Comparison of ENCODE assay signal across 22 mouse cellular contexts in the genomic region with DNA sequence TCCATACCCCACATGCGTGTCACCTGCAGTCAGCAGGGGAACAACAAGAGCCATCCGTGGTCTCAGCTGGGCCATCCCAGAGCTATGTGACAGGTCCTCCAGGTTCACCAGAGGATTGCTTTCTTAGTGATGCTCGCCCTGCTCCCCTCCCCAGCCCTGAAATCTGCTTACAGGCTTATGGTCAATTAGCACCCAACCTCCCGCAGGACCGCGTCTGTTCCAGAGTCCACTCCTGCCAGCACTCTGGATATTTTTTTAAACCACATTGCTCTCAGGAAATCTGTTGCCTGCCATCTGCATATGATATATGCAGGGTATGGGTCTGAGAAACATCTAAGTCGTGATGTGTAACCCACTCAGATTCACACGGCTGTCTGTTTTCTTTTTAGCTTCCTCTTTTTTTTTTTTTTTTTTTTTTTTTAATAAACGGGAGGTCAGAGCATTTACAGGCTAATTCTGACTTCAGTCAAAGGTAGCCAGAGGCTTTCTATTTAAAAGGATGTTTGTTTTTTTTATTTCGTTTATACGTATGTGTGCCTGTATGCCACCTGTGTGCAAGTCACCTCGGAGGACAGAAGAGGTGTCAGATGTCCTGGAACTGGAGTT. TPM values are rescaled to one million over a fixed set of nuclear protein-coding genes. Genes with fewer than 3 reads are reported as not detected.
DNase-seq lines count a peak whose midpoint lies in the region; ATAC-seq and TF ChIP-seq lines count a peak whose summit lies in the region.
"Had no signal": no experiment of that assay in that cellular context is flagged by ENCODE, and none has a peak within 500 bp of the region (broad histone marks: within the 10 kb centered on the region; RNA-seq: fewer than 3 reads in every experiment).

No protein-coding gene starts in this region.

- no peak overlapping the region for H3K4me3 ChIP-seq in midbrain, postnatal 0 days (ENCODE audit: low read depth, low read length)
- no peak overlapping the region for H3K4me3 ChIP-seq in midbrain, embryonic 16.5 days (ENCODE audit: low read depth, low read length)
- H3K4me3 ChIP-seq in cortical plate, adult 2 months (ENCODE audit: insufficient read depth, low read length), result no peak overlapping the region
- H3K4me3 ChIP-seq: embryonic facial prominence, embryonic 12.5 days; gastrocnemius, adult 2 months; myocyte had no signal

- H3K4me2 ChIP-seq in midbrain, postnatal 0 days (ENCODE audit: low read depth, low read length, poor library complexity, severe bottlenecking), result no peak overlapping the region
- H3K4me2 ChIP-seq in midbrain, embryonic 16.5 days (ENCODE audit: low read length), result no peak overlapping the region
- H3K4me2 ChIP-seq: embryonic facial prominence, embryonic 12.5 days; midbrain, embryonic 11.5 days had no signal

- WGBS in midbrain, postnatal 0 days, result 73% methylated on average over 12 of the region's 12 CpGs
- 70% methylated on average over 12 of the region's 12 CpGs for WGBS in midbrain, embryonic 16.5 days

- 0 out of 2 replicates have a peak, but pooled peaks cover 3% of the 10 kb centered on the region for H3K4me1 ChIP-seq in midbrain, postnatal 0 days (ENCODE audit: insufficient read depth, low read length)
- H3K4me1 ChIP-seq in midbrain, embryonic 16.5 days (ENCODE audit: control insufficient read depth, insufficient read depth, low read length), result peaks cover 10% of the 10 kb centered on the region
- peaks cover 5% of the 10 kb centered on the region for H3K4me1 ChIP-seq in cortical plate, adult 2 months (ENCODE audit: control insufficient read depth, insufficient read depth, low read length)

- H3K27me3 ChIP-seq in midbrain, postnatal 0 days (ENCODE audit: insufficient read depth, low read length), result no peaks in the 10 kb centered on the region
- H3K27me3 ChIP-seq in midbrain, embryonic 16.5 days (ENCODE audit: control insufficient read depth, insufficient read depth, low read depth, low read length), result no peaks in the 10 kb centered on the region

- H3K27ac ChIP-seq in midbrain, postnatal 0 days (ENCODE audit: low read depth, low read length), result no peak overlapping the region
- no peak overlapping the region for H3K27ac ChIP-seq in midbrain, embryonic 16.5 days (ENCODE audit: low read length)
- peak overlapping the region; percentile 6 for H3K27ac ChIP-seq in cortical plate, adult 2 months (ENCODE audit: insufficient read depth, low read length)
- H3K27ac ChIP-seq: embryonic facial prominence, embryonic 12.5 days; gastrocnemius, adult 2 months had no signal

- no peak for TF ChIP-seq POLR2A in cortical plate, adult 2 months (IDR thresholded peaks at IDR 0.05; ENCODE audit: extremely low read depth, insufficient read depth, low read length)

- ATAC-seq in midbrain, postnatal 0 days (ENCODE audit: low FRiP score), result no peak
- ATAC-seq in midbrain, embryonic 16.5 days, result no peak
- ATAC-seq: CD4-positive, CD25-positive, alpha-beta regulatory T cell, adult 4 months had no signal

- no peaks in the 10 kb centered on the region for H3K36me3 ChIP-seq in midbrain, postnatal 0 days (ENCODE audit: insufficient read depth, low read length)
- no peaks in the 10 kb centered on the region for H3K36me3 ChIP-seq in midbrain, embryonic 16.5 days (ENCODE audit: control insufficient read depth, insufficient read depth, low read length)
- H3K36me3 ChIP-seq: embryonic facial prominence, embryonic 12.5 days had no signal

- TF ChIP-seq CTCF in midbrain, postnatal 0 days (IDR thresholded peaks at IDR 0.05), result no peak
- no peak for TF ChIP-seq CTCF in cortical plate, adult 2 months (IDR thresholded peaks at IDR 0.05; ENCODE audit: extremely low read depth, insufficient read depth, low read length)

- H3K9ac ChIP-seq in midbrain, postnatal 0 days (replicated peaks; ENCODE audit: low read length, poor library complexity, severe bottlenecking), result no peak overlapping the region
- no peak overlapping the region for H3K9ac ChIP-seq in midbrain, embryonic 16.5 days (ENCODE audit: low read depth, low read length)
- H3K9ac ChIP-seq: embryonic facial prominence, embryonic 12.5 days had no signal

- DNase-seq in midbrain, postnatal 0 days (ENCODE audit: low spot score), result peak; percentile 31
- peak; percentile 68 to 76 for DNase-seq in cerebellum, adult 18-20 months
- peak; percentile 26 for DNase-seq in right cerebral cortex, postnatal 14 days
- DNase-seq in layer of hippocampus, adult 18-20 months (ENCODE audit: low spot score in 2 of 2), result no peak
- no peak for DNase-seq in gastrocnemius, postnatal 10 days
- no peak for DNase-seq in urinary bladder, postnatal 25 days (ENCODE audit: low spot score)
- DNase-seq: adrenal gland, postnatal 25 days; gastrocnemius, adult 2 months; heart, postnatal 36 days; kidney, adult 2 months; kidney, postnatal 25 days; liver; lung, adult 2 months; lung, postnatal 4 days; thymus, postnatal 25 days had no signal

- no peaks in the 10 kb centered on the region for H3K9me3 ChIP-seq in midbrain, postnatal 0 days (ENCODE audit: low read length)
- no peaks in the 10 kb centered on the region for H3K9me3 ChIP-seq in midbrain, embryonic 16.5 days (replicated peaks; ENCODE audit: control insufficient read depth, low read length, poor library complexity, severe bottlenecking)
- H3K9me3 ChIP-seq: embryonic facial prominence, embryonic 12.5 days had no signal

RNA-seq across cellular contexts. Expression of gene Svop, which starts 3.4 kb away (rescaled TPM):
- total RNA-seq in midbrain, postnatal 0 days (2014; rRNA removed), result 175 and 176 TPM in 2 replicates
- 105 and 109 TPM in 2 replicates for polyA plus RNA-seq in midbrain, postnatal 0 days (2015; fragmentation: Nextera tagmentation; extraction: Ambion mirVana)
- 111 and 113 TPM in 2 replicates for polyA plus RNA-seq in midbrain, embryonic 16.5 days (2015; fragmentation: Nextera tagmentation; extraction: Ambion mirVana)
- polyA plus RNA-seq in cortical plate, adult 2 months (2012; rRNA removed), result 122 and 128 TPM in 2 replicates
- 100 to 1,000 TPM; 171 to 176 TPM for total RNA-seq in layer of hippocampus, adult 18-20 months (2021)
- under 1 TPM; 0.21 to 0.27 TPM for total RNA-seq in gastrocnemius, postnatal 10 days (2021)
- total RNA-seq: gastrocnemius, adult 2 months; heart, postnatal 36 days; neutrophil, adult 5-6 weeks had no signal
- polyA plus RNA-seq: CD4-positive, CD25-positive, alpha-beta regulatory T cell, adult 4 months; lung, adult 2 months had no signal

RNA-seq across cellular contexts. Expression of gene Usp30, which starts 22.7 kb away (rescaled TPM):
- total RNA-seq in midbrain, postnatal 0 days (2014; rRNA removed), result 45.3 and 56.3 TPM in 2 replicates
- 19.3 and 20.6 TPM in 2 replicates for polyA plus RNA-seq in midbrain, postnatal 0 days (2015; fragmentation: Nextera tagmentation; extraction: Ambion mirVana)
- 19.9 and 22.7 TPM in 2 replicates for polyA plus RNA-seq in midbrain, embryonic 16.5 days (2015; fragmentation: Nextera tagmentation; extraction: Ambion mirVana)
- polyA plus RNA-seq in cortical plate, adult 2 months (2012; rRNA removed), result 36.6 and 38.1 TPM in 2 replicates
- 10 to 100 TPM; 39.9 to 42.2 TPM for total RNA-seq in layer of hippocampus, adult 18-20 months (2021)
- 10 to 100 TPM in 1 of 2 experiments, 1 to 10 TPM in 1; 9.6 to 10.1 TPM for total RNA-seq in gastrocnemius, postnatal 10 days (2021)

RNA-seq across cellular contexts. Expression of gene Alkbh2, which starts 40.0 kb away (rescaled TPM):
- total RNA-seq in midbrain, postnatal 0 days (2014; rRNA removed), result 6.3 and 6.4 TPM in 2 replicates
- 6.1 and 7.4 TPM in 2 replicates for polyA plus RNA-seq in midbrain, postnatal 0 days (2015; fragmentation: Nextera tagmentation; extraction: Ambion mirVana)
- polyA plus RNA-seq in midbrain, embryonic 16.5 days (2015; fragmentation: Nextera tagmentation; extraction: Ambion mirVana), result 5.1 and 5.8 TPM in 2 replicates
- 8.4 and 11.5 TPM in 2 replicates for polyA plus RNA-seq in cortical plate, adult 2 months (2012; rRNA removed)
- 1 to 10 TPM; 4.6 TPM for total RNA-seq in layer of hippocampus, adult 18-20 months (2021)
- total RNA-seq in gastrocnemius, postnatal 10 days (2021), result 1 to 10 TPM; 1.6 to 2.4 TPM

RNA-seq across cellular contexts. Expression of gene Ung, which starts 42.2 kb away (rescaled TPM):
- total RNA-seq in midbrain, postnatal 0 days (2014; rRNA removed), result 7.9 and 9.4 TPM in 2 replicates
- 6.7 and 8.0 TPM in 2 replicates for polyA plus RNA-seq in midbrain, postnatal 0 days (2015; fragmentation: Nextera tagmentation; extraction: Ambion mirVana)
- polyA plus RNA-seq in midbrain, embryonic 16.5 days (2015; fragmentation: Nextera tagmentation; extraction: Ambion mirVana), result 8.2 and 9.1 TPM in 2 replicates
- polyA plus RNA-seq in cortical plate, adult 2 months (2012; rRNA removed), result 2.6 and 3.9 TPM in 2 replicates
- total RNA-seq in layer of hippocampus, adult 18-20 months (2021), result 1 to 10 TPM; 2.0 to 2.6 TPM
- 1 to 10 TPM; 5.8 to 6.8 TPM for total RNA-seq in gastrocnemius, postnatal 10 days (2021)

RNA-seq across cellular contexts. Expression of gene Acacb, which starts 58.4 kb away (rescaled TPM):
- 2.0 and 2.7 TPM in 2 replicates for total RNA-seq in midbrain, postnatal 0 days (2014; rRNA removed)
- 5.6 and 6.5 TPM in 2 replicates for polyA plus RNA-seq in midbrain, postnatal 0 days (2015; fragmentation: Nextera tagmentation; extraction: Ambion mirVana)
- polyA plus RNA-seq in midbrain, embryonic 16.5 days (2015; fragmentation: Nextera tagmentation; extraction: Ambion mirVana), result 5.1 and 5.2 TPM in 2 replicates
- polyA plus RNA-seq in cortical plate, adult 2 months (2012; rRNA removed), result 3.1 and 3.3 TPM in 2 replicates
- 1 to 10 TPM; 6.4 to 6.5 TPM for total RNA-seq in layer of hippocampus, adult 18-20 months (2021)
- 10 to 100 TPM; 66.3 to 71.7 TPM for total RNA-seq in gastrocnemius, postnatal 10 days (2021)
- total RNA-seq: neutrophil, adult 5-6 weeks had no signal

Comparison
In these comparisons a context has a peak if more than half of its experiments do, and no peak if none do; other contexts are left out.
1. DNase-seq: peak in midbrain, postnatal 0 days (single experiment), cerebellum, adult 18-20 months (2 of 2) and right cerebral cortex, postnatal 14 days (single experiment); none in layer of hippocampus, adult 18-20 months (0 of 2), gastrocnemius, postnatal 10 days (single experiment) and urinary bladder, postnatal 25 days (single experiment).
2. RNA of gene Svop, which starts 3.4 kb away (total RNA-seq): 171 to 176 TPM in layer of hippocampus, adult 18-20 months and 175 to 176 TPM in midbrain, postnatal 0 days; 0.21 to 0.27 TPM in gastrocnemius, postnatal 10 days; every median in the first group is over 100 times any median in the second.